Mouse (Mus musculus): ENCODE results near the gene Nxpe2.

Gene Nxpe2

GRCm38 (mm10) chr9:48298983-48299382, 54.3 kb downstream of the Nxpe2 start:
- no peak for DNase-seq (ENCODE audit: low spot score)

GRCm38 (mm10) chr9:48294754-48295153, 58.5 kb downstream of the Nxpe2 start:
- DNase-seq (ENCODE audit: low spot score): no peak

DNA sequence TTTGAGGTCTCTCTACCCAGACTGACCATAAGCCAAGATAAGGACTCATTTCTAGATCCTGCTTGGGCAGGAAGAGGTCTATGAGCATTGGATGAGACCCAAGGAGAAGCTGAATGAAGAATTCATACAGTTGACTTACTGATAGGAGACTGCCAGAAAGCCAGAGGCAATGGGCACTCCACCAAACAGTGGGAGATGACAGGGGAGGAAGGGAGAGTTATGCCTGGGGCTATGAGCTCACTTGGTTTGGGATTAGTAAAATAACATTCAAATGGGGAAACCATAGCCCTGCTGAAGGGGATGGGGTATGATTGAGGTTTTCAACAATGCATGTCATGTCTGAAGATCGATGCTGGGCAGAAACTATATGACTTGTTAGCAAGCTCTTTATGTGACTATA, 63.0 kb downstream of the Nxpe2 start:
- DNase-seq (ENCODE audit: low spot score): peak; percentile 26

- no peak for DNase-seq (ENCODE audit: low spot score)
Measured at GRCm38 (mm10) chr9:48284221-48284620, 69.0 kb downstream of the Nxpe2 start.

GRCm38 (mm10) chr9:48276831-48277230, 76.4 kb downstream of the Nxpe2 start:
- no peak for DNase-seq (ENCODE audit: low spot score)

Data from testis, postnatal 14 days (tissue).